Mouse (Mus musculus) neural tube, embryonic 11.5 days (tissue): ENCODE data around the gene Gm6899. TPM values are rescaled to one million over a fixed set of nuclear protein-coding genes. Genes with fewer than 3 reads are reported as not detected.
A peak's percentile ranks its signal among the peaks of the same experiment; 100 is the strongest.

ENCODE experiments used
- ATAC-seq: fragments of 200-750 bp; cut with Nextera tagmentation; 2 replicates; pipeline ENCODE4 v1.8.0; 2017; ENCODE audit warnings: moderate number of reproducible peaks, mild to moderate bottlenecking, moderate TSS enrichment, moderate library complexity; ENCODE audit not compliant: insufficient read depth, low FRiP score, low TSS enrichment
- DNase-seq: peaks from one replicate; pipeline ENCODE4 v3.0.0-alpha.2; 2015; ENCODE audit warnings: low spot score
- H3K27ac ChIP-seq: fragments of 300-500 bp; sonication (generic); 2 replicates; pipeline ENCODE4 v1.5.1; 2014; ENCODE audit warnings: low read depth, mild to moderate bottlenecking, low read length
- H3K27me3 ChIP-seq: fragments of 300-500 bp; sonication (generic); 2 replicates; pipeline ENCODE4 v1.6.1; 2014; ENCODE audit warnings: mild to moderate bottlenecking, low read length, mixed read lengths; ENCODE audit not compliant: control insufficient read depth, insufficient read depth
- H3K36me3 ChIP-seq: fragments of 300-500 bp; sonication (generic); 2 replicates; pipeline ENCODE4 v1.6.1; 2014; ENCODE audit warnings: mild to moderate bottlenecking, low read length, moderate library complexity, mixed read lengths; ENCODE audit not compliant: control insufficient read depth, insufficient read depth
- H3K4me1 ChIP-seq: fragments of 300-500 bp; sonication (generic); 2 replicates; pipeline ENCODE4 v1.6.1; 2014; ENCODE audit warnings: low read length, mixed read lengths; ENCODE audit not compliant: control insufficient read depth, insufficient read depth
- H3K4me2 ChIP-seq: fragments of 300-500 bp; sonication (generic); 2 replicates; pipeline ENCODE4 v1.6.1; 2014; ENCODE audit warnings: low read depth, mild to moderate bottlenecking, moderate library complexity
- H3K4me3 ChIP-seq: fragments of 300-500 bp; sonication (generic); 2 replicates; pipeline ENCODE4 v1.5.1; 2014; ENCODE audit warnings: low read depth, low read length
- H3K9ac ChIP-seq: fragments of 300-500 bp; sonication (generic); 2 replicates; pipeline ENCODE4 v1.6.1; 2014; ENCODE audit warnings: mild to moderate bottlenecking, low read length
- H3K9me3 ChIP-seq: fragments of 300-500 bp; sonication (generic); 2 replicates; pipeline ENCODE4 v1.6.1; 2016; ENCODE audit warnings: low read length; ENCODE audit not compliant: control insufficient read depth
- WGBS: fragments of 180-500 bp; shearing (Covaris S2); extraction: QIAGEN DNeasy Blood & Tissue Kit; methylation state at CpG from one replicate; pipeline ENCODE4 v1.1.7; 2014; 5-methylcytosine and 5-hydroxymethylcytosine counted together
- polyA plus RNA-seq: library from polyadenylated mRNA; unstranded; fragments of >200 nt; fragmentation: Nextera tagmentation; extraction: Ambion mirVana; gene quantifications from 2 replicates; pipeline ENCODE4 v1.2.1, GENCODE M21; 2014

The Gm6899 gene
- polyA plus RNA-seq: not detected in 2 replicates

GRCm38 (mm10) chr11:26593061-26594059, at the start of gene Gm6899, which contains the start of gene Vrk2:
TSS of gene Gm6899 (plus strand) at chr11:26593241.
TSS of gene Vrk2 (minus strand) at chr11:26593999.
- peak within 1 kb of the TSS; percentile 88 for H3K9ac ChIP-seq
- under 1% methylated on average over 56 of the region's 60 CpGs for WGBS
- no peaks in the 10 kb centered on the region for H3K27me3 ChIP-seq
- peak within 1 kb of the TSS; percentile 60 for H3K4me3 ChIP-seq
- no peaks in the 10 kb centered on the region for H3K4me1 ChIP-seq
- peak within 1 kb of the TSS; percentile 62 for H3K4me2 ChIP-seq
- 0 out of 2 replicates have a peak within 1 kb of the TSS, but pooled peaks have one; percentile 23 for H3K27ac ChIP-seq
- DNase-seq (peak; percentile 88), ATAC-seq (peak; percentile 96)
- H3K9me3 ChIP-seq: no peaks in the 10 kb centered on the region
- no peaks in the 10 kb centered on the region for H3K36me3 ChIP-seq

- Histone ChIP-seq H3K9me3 (no peaks in the 10 kb centered on the region), H3K4me3 (no peak overlapping the region), H3K36me3 (no peaks in the 10 kb centered on the region), H3K27ac (no peak overlapping the region), H3K27me3 (no peaks in the 10 kb centered on the region), H3K4me2 (no peak overlapping the region), H3K9ac (no peak overlapping the region), H3K4me1 (no peaks in the 10 kb centered on the region)
- ATAC-seq (no peak), DNase-seq (no peak)
- WGBS: 90% methylated on average over 3 of the region's 3 CpGs
Observed at GRCm38 (mm10) chr11:26551551-26551950, 41.5 kb upstream of the Gm6899 start.

- ATAC-seq: no peak
- 76% methylated on average over 17 of the region's 17 CpGs for WGBS
Observed at GRCm38 (mm10) chr11:26585409-26586366, 7.4 kb upstream of the Gm6899 start.

GRCm38 (mm10) chr11:26586367-26587183, 6.5 kb upstream of the Gm6899 start:
- Histone ChIP-seq H3K4me1 (no peaks in the 10 kb centered on the region), H3K4me3 (no peak overlapping the region), H3K9me3 (no peaks in the 10 kb centered on the region), H3K4me2 (no peak overlapping the region), H3K36me3 (no peaks in the 10 kb centered on the region), H3K9ac (no peak overlapping the region), H3K27me3 (no peaks in the 10 kb centered on the region), H3K27ac (no peak overlapping the region)
- DNase-seq: no peak
- no peak for ATAC-seq
- 84% methylated on average over 6 of the region's 6 CpGs for WGBS

More at GRCm38 (mm10) chr11:26585409-26586366, 7.4 kb upstream of the Gm6899 start:
- Histone ChIP-seq H3K27me3 (no peaks in the 10 kb centered on the region), H3K4me1 (no peaks in the 10 kb centered on the region), H3K4me2 (no peak overlapping the region), H3K9ac (no peak overlapping the region), H3K9me3 (no peaks in the 10 kb centered on the region), H3K4me3 (no peak overlapping the region), H3K27ac (no peak overlapping the region), H3K36me3 (no peaks in the 10 kb centered on the region)
- no peak for DNase-seq

GRCm38 (mm10) chr11:26587184-26587524, 5.9 kb upstream of the Gm6899 start:
- no peak for ATAC-seq
- Histone ChIP-seq H3K9ac (no peak overlapping the region), H3K27ac (no peak overlapping the region), H3K4me1 (no peaks in the 10 kb centered on the region), H3K9me3 (no peaks in the 10 kb centered on the region), H3K4me3 (no peak overlapping the region), H3K4me2 (no peak overlapping the region), H3K27me3 (no peaks in the 10 kb centered on the region), H3K36me3 (no peaks in the 10 kb centered on the region)
- DNase-seq: no peak
- WGBS: 100% methylated on average over 1 of the region's 1 CpGs

GRCm38 (mm10) chr11:26592395-26593053, 517 bp upstream of the Gm6899 start:
- Histone ChIP-seq H3K36me3 (no peaks in the 10 kb centered on the region), H3K27ac (no peak overlapping the region), H3K4me2 (peak overlapping the region; percentile 62), H3K27me3 (no peaks in the 10 kb centered on the region), H3K4me3 (peak overlapping the region; percentile 60), H3K4me1 (no peaks in the 10 kb centered on the region), H3K9me3 (no peaks in the 10 kb centered on the region), H3K9ac (peak overlapping the region; percentile 88)
- DNase-seq (no peak), ATAC-seq (no peak)
- WGBS: 23% methylated on average over 6 of the region's 6 CpGs

- Histone ChIP-seq H3K36me3 (no peaks in the 10 kb centered on the region), H3K27me3 (no peaks in the 10 kb centered on the region), H3K4me1 (no peaks in the 10 kb centered on the region), H3K27ac (no peak overlapping the region), H3K4me2 (no peak overlapping the region), H3K4me3 (no peak overlapping the region), H3K9ac (no peak overlapping the region), H3K9me3 (no peaks in the 10 kb centered on the region)
- DNase-seq (no peak), ATAC-seq (no peak)
- WGBS: 100% methylated on average over 1 of the region's 1 CpGs
Observed at GRCm38 (mm10) chr11:26594487-26594886, 1.4 kb downstream of the Gm6899 start.
